Mouse (Mus musculus) midbrain, embryonic 16.5 days (tissue): ENCODE data around the gene Senp8. TPM values are rescaled to one million over a fixed set of nuclear protein-coding genes. Genes with fewer than 3 reads are reported as not detected.

ENCODE experiments used
- ATAC-seq: fragments of 200-750 bp; cut with Nextera tagmentation; 2 replicates; pipeline ENCODE4 v1.8.0; 2017; ENCODE audit warnings: moderate TSS enrichment
- H3K27ac ChIP-seq: fragments of 300-500 bp; sonication (generic); 2 replicates; pipeline ENCODE4 v1.5.1; 2014; ENCODE audit warnings: mild to moderate bottlenecking, low read length, mixed read lengths
- H3K27me3 ChIP-seq: fragments of 300-500 bp; sonication (generic); 2 replicates; pipeline ENCODE4 v1.6.1; 2014; ENCODE audit warnings: low read depth, low read length, mixed read lengths; ENCODE audit not compliant: control insufficient read depth, insufficient read depth
- H3K36me3 ChIP-seq: fragments of 300-500 bp; sonication (generic); 2 replicates; pipeline ENCODE4 v1.6.1; 2014; ENCODE audit warnings: mild to moderate bottlenecking, low read length, moderate library complexity, mixed read lengths; ENCODE audit not compliant: control insufficient read depth, insufficient read depth
- H3K4me1 ChIP-seq: fragments of 300-500 bp; sonication (generic); 2 replicates; pipeline ENCODE4 v1.6.1; 2014; ENCODE audit warnings: mild to moderate bottlenecking, low read length, mixed read lengths; ENCODE audit not compliant: control insufficient read depth, insufficient read depth
- H3K4me2 ChIP-seq: fragments of 300-500 bp; sonication (generic); 2 replicates; pipeline ENCODE4 v1.6.1; 2014; ENCODE audit warnings: mild to moderate bottlenecking, low read length, mixed read lengths
- H3K4me3 ChIP-seq: fragments of 300-500 bp; sonication (generic); 2 replicates; pipeline ENCODE4 v1.5.1; 2014; ENCODE audit warnings: low read depth, mild to moderate bottlenecking, low read length, moderate library complexity, mixed read lengths
- H3K9ac ChIP-seq: fragments of 300-500 bp; sonication (generic); 2 replicates; pipeline ENCODE4 v1.6.1; 2014; ENCODE audit warnings: low read depth, low read length, mixed read lengths
- H3K9me3 ChIP-seq: fragments of 300-500 bp; sonication (generic); replicated peaks from 2 replicates; pipeline ENCODE4 v1.6.1; 2014; ENCODE audit warnings: mild to moderate bottlenecking, low read length, mixed read lengths; ENCODE audit not compliant: control insufficient read depth, poor library complexity, severe bottlenecking
- WGBS: fragments of 180-500 bp; shearing (Covaris S2); extraction: QIAGEN DNeasy Blood & Tissue Kit; methylation state at CpG from one replicate; pipeline ENCODE4 v1.1.7; 2014; 5-methylcytosine and 5-hydroxymethylcytosine counted together
- polyA plus RNA-seq: library from polyadenylated mRNA; unstranded; fragments of >200 nt; fragmentation: Nextera tagmentation; extraction: Ambion mirVana; gene quantifications from 2 replicates; pipeline ENCODE4 v1.2.1, GENCODE M21; 2015

Senp8 gene
- polyA plus RNA-seq, 1 experiment from 2014 or later, result 12.0 TPM

DNA sequence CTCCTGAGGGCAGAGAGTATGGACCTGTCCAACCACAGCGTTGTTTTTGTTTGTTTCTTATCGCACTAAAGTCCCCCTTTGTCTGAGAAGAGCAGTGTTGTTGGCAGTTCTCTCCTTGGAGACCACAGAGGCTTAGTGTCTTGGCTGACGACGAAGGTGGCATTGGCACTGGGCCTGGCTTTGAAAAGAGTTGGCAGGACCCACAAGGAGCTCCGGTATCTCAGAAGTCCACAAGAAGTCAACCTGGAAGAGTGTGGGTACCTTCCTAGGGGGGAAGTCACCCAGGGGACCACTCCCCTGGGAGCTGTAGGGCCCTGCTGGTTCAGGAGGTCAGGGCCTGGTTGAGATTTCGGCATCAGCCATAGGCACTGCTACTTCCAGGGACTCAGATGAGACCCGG is 49.4 kb downstream of the Senp8 start:
- no peak overlapping the region for H3K4me3 ChIP-seq
- H3K36me3 ChIP-seq, result no peaks in the 10 kb centered on the region
- H3K9ac ChIP-seq, result no peak overlapping the region
- WGBS, result 72% methylated on average over 7 of the region's 7 CpGs
- H3K4me2 ChIP-seq, result no peak overlapping the region
- H3K27ac ChIP-seq, result no peak overlapping the region
- no peaks in the 10 kb centered on the region for H3K4me1 ChIP-seq
- H3K27me3 ChIP-seq, result no peaks in the 10 kb centered on the region
- H3K9me3 ChIP-seq, result no peaks in the 10 kb centered on the region
- no peak for ATAC-seq

- H3K4me1 ChIP-seq, result no peaks in the 10 kb centered on the region; the same call in 1 of the 2 replicates
- no peak for ATAC-seq
- 82% methylated on average over 3 of the region's 3 CpGs for WGBS
Observed at GRCm38 (mm10) chr9:59696381-59696780, 54.1 kb downstream of the Senp8 start.

GRCm38 (mm10) chr9:59695451-59695813 is 55.1 kb downstream of the Senp8 start:
- no peak overlapping the region for H3K4me3 ChIP-seq
- no peak overlapping the region for H3K9ac ChIP-seq
- no peaks in the 10 kb centered on the region; the same call in 1 of the 2 replicates for H3K4me1 ChIP-seq
- ATAC-seq, result no peak
- H3K27ac ChIP-seq, result no peak overlapping the region
- H3K36me3 ChIP-seq, result no peaks in the 10 kb centered on the region
- no peak overlapping the region for H3K4me2 ChIP-seq
- WGBS, result 56% methylated on average over 3 of the region's 3 CpGs
- H3K27me3 ChIP-seq, result no peaks in the 10 kb centered on the region
- no peaks in the 10 kb centered on the region for H3K9me3 ChIP-seq

More at GRCm38 (mm10) chr9:59696381-59696780, 54.1 kb downstream of the Senp8 start:
- no peak overlapping the region for H3K27ac ChIP-seq
- no peak overlapping the region for H3K4me2 ChIP-seq
- H3K27me3 ChIP-seq, result no peaks in the 10 kb centered on the region
- no peak overlapping the region for H3K4me3 ChIP-seq
- H3K9ac ChIP-seq, result no peak overlapping the region
- H3K9me3 ChIP-seq, result no peaks in the 10 kb centered on the region
- H3K36me3 ChIP-seq, result no peaks in the 10 kb centered on the region

GRCm38 (mm10) chr9:59694571-59695450 is 55.7 kb downstream of the Senp8 start:
- no peak overlapping the region for H3K27ac ChIP-seq
- no peak overlapping the region for H3K4me3 ChIP-seq
- no peaks in the 10 kb centered on the region; the same call in 1 of the 2 replicates for H3K4me1 ChIP-seq
- H3K4me2 ChIP-seq, result no peak overlapping the region
- 69% methylated on average over 16 of the region's 16 CpGs for WGBS
- no peaks in the 10 kb centered on the region for H3K27me3 ChIP-seq
- no peaks in the 10 kb centered on the region for H3K9me3 ChIP-seq
- no peak overlapping the region for H3K9ac ChIP-seq
- H3K36me3 ChIP-seq, result no peaks in the 10 kb centered on the region
- ATAC-seq, result no peak

DNA sequence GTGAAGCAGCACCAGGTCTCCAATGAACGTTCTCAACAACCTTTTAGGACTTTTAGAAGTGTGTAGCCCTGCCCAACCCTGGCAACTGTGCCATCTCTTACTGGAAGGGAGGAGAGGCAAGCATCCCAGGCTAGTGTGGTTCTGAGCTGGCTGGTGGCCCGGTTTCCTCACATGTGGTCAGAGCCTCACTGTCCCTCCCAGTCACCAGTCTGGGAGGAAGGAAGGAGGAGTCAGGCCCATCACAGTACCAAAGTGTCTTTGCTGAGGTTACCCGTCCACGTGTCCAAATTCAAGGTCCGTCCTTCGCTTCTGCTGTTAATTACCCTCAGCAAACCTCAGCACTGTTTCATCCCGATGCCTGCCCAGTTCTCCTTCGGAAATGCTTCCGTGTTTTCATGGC is 58.4 kb downstream of the Senp8 start:
- Histone ChIP-seq H3K27ac (no peak overlapping the region), H3K4me2 (peak overlapping the region; percentile 63), H3K9me3 (no peaks in the 10 kb centered on the region), H3K4me1 (no peaks in the 10 kb centered on the region; the same call in 1 of the 2 replicates), H3K36me3 (no peaks in the 10 kb centered on the region), H3K9ac (peak overlapping the region; percentile 57), H3K27me3 (no peaks in the 10 kb centered on the region), H3K4me3 (peak overlapping the region; percentile 29)
- WGBS, result 34% methylated on average over 9 of the region's 9 CpGs
- peak; percentile 71 for ATAC-seq

DNA sequence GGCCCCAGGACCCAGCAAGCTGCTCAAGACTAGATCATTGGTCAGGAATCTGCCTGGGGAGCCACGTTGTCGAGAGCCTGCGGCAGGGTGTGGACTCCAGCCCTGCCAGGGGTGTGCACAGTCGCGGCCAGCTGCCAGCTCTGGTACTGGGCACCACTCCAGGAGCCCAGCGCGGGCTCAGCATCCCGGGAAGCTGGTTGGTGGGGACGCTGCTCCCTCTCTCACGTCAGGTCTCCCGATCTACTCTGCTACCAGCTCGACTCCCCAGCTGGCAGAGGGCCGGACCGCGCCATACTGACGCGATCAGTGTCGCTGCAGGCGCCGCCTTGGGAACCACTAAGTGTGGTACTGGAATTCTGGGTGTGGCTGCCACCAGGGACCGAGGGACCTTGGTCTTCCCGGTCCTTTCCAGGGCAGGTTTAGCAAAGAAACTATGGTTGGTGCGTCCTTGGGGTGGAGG is 58.8 kb downstream of the Senp8 start:
- 5% methylated on average over 23 of the region's 23 CpGs for WGBS
- H3K27ac ChIP-seq, result no peak overlapping the region
- no peaks in the 10 kb centered on the region for H3K9me3 ChIP-seq
- peak overlapping the region; percentile 57 for H3K9ac ChIP-seq
- peak overlapping the region; percentile 29 for H3K4me3 ChIP-seq
- H3K27me3 ChIP-seq, result no peaks in the 10 kb centered on the region
- peak overlapping the region; percentile 63 for H3K4me2 ChIP-seq
- ATAC-seq, result peak; percentile 90
- H3K4me1 ChIP-seq, result no peaks in the 10 kb centered on the region; the same call in 1 of the 2 replicates
- no peaks in the 10 kb centered on the region for H3K36me3 ChIP-seq

DNA sequence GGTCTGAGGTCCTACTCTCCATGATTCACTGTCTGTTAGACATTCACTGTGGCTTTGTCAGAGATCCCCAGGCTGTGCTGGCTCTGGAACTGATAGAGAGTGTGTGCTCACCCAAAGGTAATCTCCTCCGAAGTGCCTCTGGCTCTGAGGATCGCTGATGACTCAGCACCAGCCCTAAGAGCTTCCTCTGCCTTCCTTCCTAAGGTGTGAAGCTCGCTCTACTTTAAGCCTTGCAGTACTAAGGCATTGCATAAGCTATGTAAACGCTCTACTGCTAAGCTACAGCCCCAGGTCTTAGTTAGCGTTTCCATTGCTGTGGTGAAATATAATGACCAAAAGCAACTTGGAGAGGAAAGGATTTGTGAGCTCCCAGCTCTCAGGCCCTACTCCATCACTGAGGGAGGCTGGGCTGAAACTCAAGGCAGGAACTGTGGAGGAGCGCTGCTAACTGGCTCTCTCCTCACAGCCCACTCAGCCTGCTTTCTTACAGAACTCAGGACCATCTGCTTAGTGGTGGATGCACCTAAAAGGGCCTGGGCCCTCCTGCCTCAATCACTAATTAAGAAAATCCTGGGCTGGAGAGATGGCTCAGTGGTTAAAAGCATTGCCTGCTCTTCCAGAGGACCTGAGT is 63.0 kb downstream of the Senp8 start:
- Histone ChIP-seq H3K4me2 (no peak overlapping the region), H3K27ac (no peak overlapping the region), H3K4me3 (no peak overlapping the region), H3K9me3 (no peaks in the 10 kb centered on the region), H3K4me1 (no peaks in the 10 kb centered on the region; the same call in 1 of the 2 replicates), H3K27me3 (no peaks in the 10 kb centered on the region), H3K36me3 (no peaks in the 10 kb centered on the region), H3K9ac (no peak overlapping the region)
- WGBS, result 45% methylated on average over 6 of the region's 6 CpGs
- ATAC-seq, result no peak
